Mouse (Mus musculus) liver, postnatal 0 days (tissue): ENCODE results near the gene Tbx5. TPM values are rescaled to one million over a fixed set of nuclear protein-coding genes. Genes with fewer than 3 reads are reported as not detected.

Source experiments
- ATAC-seq: fragments of 200-750 bp; cut with Nextera tagmentation; 2 replicates; pipeline ENCODE4 v1.8.0; 2017; ENCODE audit warnings: mild to moderate bottlenecking, moderate library complexity
- DNase-seq: peaks from one replicate; pipeline ENCODE4 v3.0.0-alpha.2; 2016
- H3K27ac ChIP-seq: fragments of 300-500 bp; sonication (generic); 2 replicates; pipeline ENCODE4 v1.5.1; 2014; ENCODE audit warnings: antibody characterized with exemption, moderate library complexity, mild to moderate bottlenecking, low read depth
- H3K27me3 ChIP-seq: fragments of 300-500 bp; sonication (generic); 2 replicates; pipeline ENCODE4 v1.6.1; 2014; ENCODE audit warnings: low read length, control low read depth, mixed read lengths; ENCODE audit not compliant: insufficient read depth
- H3K36me3 ChIP-seq: fragments of 300-500 bp; sonication (generic); replicated peaks from 2 replicates; pipeline ENCODE4 v1.6.1; 2014; ENCODE audit warnings: mild to moderate bottlenecking, control low read depth, low read length, moderate library complexity, mixed read lengths; ENCODE audit not compliant: insufficient read depth
- H3K4me1 ChIP-seq: fragments of 300-500 bp; sonication (generic); 2 replicates; pipeline ENCODE4 v1.6.1; 2014; ENCODE audit warnings: antibody characterized with exemption, mild to moderate bottlenecking, control low read depth; ENCODE audit not compliant: insufficient read depth
- H3K4me2 ChIP-seq: fragments of 300-500 bp; sonication (generic); 2 replicates; pipeline ENCODE4 v1.6.1; 2014; ENCODE audit warnings: low read depth, mild to moderate bottlenecking, low read length, moderate library complexity, mixed read lengths
- H3K4me3 ChIP-seq: fragments of 300-500 bp; sonication (generic); 2 replicates; pipeline ENCODE4 v1.5.1; 2014; ENCODE audit warnings: low read depth, low read length
- H3K9ac ChIP-seq: fragments of 300-500 bp; sonication (generic); replicated peaks from 2 replicates; pipeline ENCODE4 v1.6.1; 2014; ENCODE audit warnings: mild to moderate bottlenecking, moderate library complexity
- H3K9me3 ChIP-seq: fragments of 300-500 bp; sonication (generic); 2 replicates; pipeline ENCODE4 v1.6.1; 2016; ENCODE audit warnings: mild to moderate bottlenecking, control low read depth, low read length, mixed read lengths
- CTCF ChIP-seq: sonication (generic); IDR thresholded peaks from 2 replicates; pipeline ENCODE4 v1.5.1; 2016; ENCODE audit warnings: antibody characterized with exemption, low read depth
- EP300 ChIP-seq: IDR thresholded peaks from 2 replicates; pipeline ENCODE4 v1.6.1; 2016; ENCODE audit warnings: antibody characterized with exemption, low read depth, mild to moderate bottlenecking
- WGBS: fragments of 180-500 bp; shearing (Covaris S2); extraction: QIAGEN DNeasy Blood & Tissue Kit; methylation state at CpG from one replicate; pipeline ENCODE4 v1.1.7; 2014; ENCODE audit not compliant: insufficient replicate concordance; 5-methylcytosine and 5-hydroxymethylcytosine counted together
- polyA plus RNA-seq: library from polyadenylated mRNA; unstranded; fragments of >200 nt; fragmentation: Nextera tagmentation; extraction: Ambion mirVana; gene quantifications from 2 replicates; pipeline ENCODE4 v1.2.1, GENCODE M21; 2015

The Tbx5 gene
- polyA plus RNA-seq, 1 experiment from 2014 or later, result not detected

- Histone ChIP-seq H3K4me1 (no peaks in the 10 kb centered on the region), H3K36me3 (no peaks in the 10 kb centered on the region), H3K27ac (no peak overlapping the region), H3K4me3 (no peak overlapping the region), H3K4me2 (no peak overlapping the region), H3K9ac (no peak overlapping the region), H3K27me3 (peaks cover 76% of the 10 kb centered on the region), H3K9me3 (no peaks in the 10 kb centered on the region)
- TF ChIP-seq CTCF, result no peak
- no peak for TF ChIP-seq EP300
- WGBS, result 3% methylated on average over 33 of the region's 33 CpGs
- ATAC-seq (no peak), DNase-seq (no peak)
Measured at GRCm38 (mm10) chr5:119796443-119797160, 35.9 kb upstream of the Tbx5 start.

- H3K9ac ChIP-seq, result no peak overlapping the region
- no peak overlapping the region for H3K27ac ChIP-seq
- H3K27me3 ChIP-seq, result peaks cover 83% of the 10 kb centered on the region
- H3K9me3 ChIP-seq, result no peaks in the 10 kb centered on the region
- no peaks in the 10 kb centered on the region for H3K4me1 ChIP-seq
- no peak overlapping the region for H3K4me2 ChIP-seq
- no peaks in the 10 kb centered on the region for H3K36me3 ChIP-seq
- no peak for TF ChIP-seq EP300
- TF ChIP-seq CTCF, result no peak
- 3% methylated on average over 25 of the region's 26 CpGs for WGBS
- no peak overlapping the region for H3K4me3 ChIP-seq
- DNase-seq (no peak), ATAC-seq (no peak)
Measured at GRCm38 (mm10) chr5:119797580-119798150, 34.8 kb upstream of the Tbx5 start.

DNA sequence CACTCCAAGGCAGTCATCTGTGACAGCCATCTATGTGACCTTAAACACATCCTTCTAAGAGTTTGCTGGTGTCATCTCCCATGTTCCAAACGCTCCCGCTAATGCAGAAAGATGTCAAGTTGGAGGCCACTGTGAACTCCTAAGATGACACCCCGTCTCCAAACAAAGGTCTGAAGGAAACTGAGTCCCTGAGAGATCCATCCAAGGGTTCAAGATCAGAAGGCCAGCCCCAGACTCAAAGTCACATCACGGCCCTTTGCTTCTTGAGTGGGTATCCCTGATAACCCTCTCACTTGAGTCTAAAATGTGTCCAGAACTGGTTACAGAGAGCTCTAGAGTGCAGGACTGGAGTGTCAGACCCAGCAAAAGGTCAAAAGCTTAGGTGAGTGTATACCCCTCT, 34.2 kb upstream of the Tbx5 start:
- Histone ChIP-seq H3K9ac (no peak overlapping the region), H3K4me1 (no peaks in the 10 kb centered on the region), H3K4me2 (no peak overlapping the region), H3K36me3 (no peaks in the 10 kb centered on the region), H3K27ac (no peak overlapping the region), H3K27me3 (peaks cover 89% of the 10 kb centered on the region), H3K4me3 (no peak overlapping the region), H3K9me3 (no peaks in the 10 kb centered on the region)
- 6% methylated on average over 4 of the region's 4 CpGs for WGBS
- no peak for ATAC-seq
- TF ChIP-seq CTCF (no peak), EP300 (no peak)
- no peak for DNase-seq

- WGBS, result 4% methylated on average over 5 of the region's 5 CpGs
- ATAC-seq, result no peak
Measured at GRCm38 (mm10) chr5:119798713-119799418, 33.6 kb upstream of the Tbx5 start.

GRCm38 (mm10) chr5:119799419-119800242, 32.8 kb upstream of the Tbx5 start:
- Histone ChIP-seq H3K9me3 (no peaks in the 10 kb centered on the region), H3K36me3 (no peaks in the 10 kb centered on the region), H3K27me3 (peaks cover 95% of the 10 kb centered on the region), H3K4me1 (no peaks in the 10 kb centered on the region), H3K27ac (no peak overlapping the region), H3K4me2 (no peak overlapping the region), H3K9ac (no peak overlapping the region), H3K4me3 (no peak overlapping the region)
- TF ChIP-seq CTCF (no peak), EP300 (no peak)
- 8% methylated on average over 9 of the region's 9 CpGs for WGBS
- no peak for ATAC-seq
- DNase-seq, result no peak

More at GRCm38 (mm10) chr5:119798713-119799418, 33.6 kb upstream of the Tbx5 start:
- no peaks in the 10 kb centered on the region for H3K4me1 ChIP-seq
- H3K27ac ChIP-seq, result no peak overlapping the region
- H3K4me2 ChIP-seq, result no peak overlapping the region
- no peak for DNase-seq
- H3K4me3 ChIP-seq, result no peak overlapping the region
- H3K9me3 ChIP-seq, result no peaks in the 10 kb centered on the region
- H3K27me3 ChIP-seq, result peaks cover 95% of the 10 kb centered on the region
- H3K36me3 ChIP-seq, result no peaks in the 10 kb centered on the region
- no peak overlapping the region for H3K9ac ChIP-seq
- TF ChIP-seq CTCF (no peak), EP300 (no peak)
